Mouse (Mus musculus) gonadal fat pad, adult 2 months (tissue): ENCODE results near the gene Rpl36a-ps1. TPM values are rescaled to one million over a fixed set of nuclear protein-coding genes. Genes with fewer than 3 reads are reported as not detected.
"Not testable (repeated sequence)": the region's sequence is repeated elsewhere in the genome, so short reads cannot be mapped to it uniquely, and the experiment has no call there.

Source experiments
- DNase-seq: peaks from one replicate; pipeline ENCODE4 v3.0.0-alpha.2; 2012; ENCODE audit warnings: low read depth
- polyA plus RNA-seq: library from polyadenylated mRNA; depleted of rRNA; stranded (reverse); fragments of >200 nt; gene quantifications from 2 replicates; pipeline ENCODE4 v1.2.3, GENCODE M21; 2012; rRNA removed

Rpl36a-ps1 gene
- polyA plus RNA-seq, result not detected in 2 replicates

GRCm38 (mm10) chr14:98994218-98994617, at the start of gene Rpl36a-ps1:
Gene Rpl36a-ps1 (minus strand): TSS chr14:98994318.
- DNase-seq, result no peak

- peak; percentile 58 for DNase-seq
These were observed 49.4 kb upstream of the Rpl36a-ps1 start for GRCm38 (mm10) chr14:99043499-99043898.

GRCm38 (mm10) chr14:99041416-99041815, 47.3 kb upstream of the Rpl36a-ps1 start:
- no peak for DNase-seq

DNA sequence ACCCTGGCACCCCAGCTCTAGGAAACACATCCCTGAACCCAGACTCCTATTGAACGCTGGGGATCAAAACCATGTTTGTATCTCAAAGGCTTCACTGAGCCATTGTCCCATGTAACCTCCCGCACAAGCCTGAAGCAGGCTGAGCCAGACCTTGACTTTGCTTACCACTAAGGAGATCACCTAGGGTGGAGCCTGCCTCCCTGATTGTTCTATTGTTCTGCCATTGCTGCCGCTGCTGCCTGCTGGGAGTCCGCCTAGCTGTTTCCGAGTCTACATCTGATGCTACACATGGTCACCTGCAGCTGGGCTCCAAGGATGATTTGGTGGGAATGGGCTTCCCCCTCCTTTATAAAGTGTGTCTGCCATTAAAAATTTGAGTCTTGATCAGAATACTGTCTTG, 45.2 kb upstream of the Rpl36a-ps1 start:
- not testable (repeated sequence) for DNase-seq

GRCm38 (mm10) chr14:99037703-99038102, 43.6 kb upstream of the Rpl36a-ps1 start:
- no peak for DNase-seq

DNA sequence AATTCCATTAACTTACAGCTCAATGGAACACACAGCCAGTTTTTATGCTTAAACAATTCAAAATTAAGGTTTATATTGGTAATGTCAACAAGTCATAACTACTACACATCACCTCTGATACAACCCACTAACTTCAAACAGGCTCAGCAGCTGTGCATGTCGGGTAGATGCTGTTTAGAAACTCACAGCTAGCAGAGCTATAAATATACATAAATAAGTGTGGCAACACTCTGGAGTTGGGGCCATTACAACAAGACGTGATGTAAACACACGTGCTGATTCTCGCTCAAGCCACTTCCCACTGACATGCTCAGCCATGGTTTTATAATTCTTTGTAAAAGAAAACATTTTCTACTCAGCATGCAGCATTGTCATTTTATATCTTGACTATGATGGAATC, 41.9 kb upstream of the Rpl36a-ps1 start:
- no peak for DNase-seq

DNA sequence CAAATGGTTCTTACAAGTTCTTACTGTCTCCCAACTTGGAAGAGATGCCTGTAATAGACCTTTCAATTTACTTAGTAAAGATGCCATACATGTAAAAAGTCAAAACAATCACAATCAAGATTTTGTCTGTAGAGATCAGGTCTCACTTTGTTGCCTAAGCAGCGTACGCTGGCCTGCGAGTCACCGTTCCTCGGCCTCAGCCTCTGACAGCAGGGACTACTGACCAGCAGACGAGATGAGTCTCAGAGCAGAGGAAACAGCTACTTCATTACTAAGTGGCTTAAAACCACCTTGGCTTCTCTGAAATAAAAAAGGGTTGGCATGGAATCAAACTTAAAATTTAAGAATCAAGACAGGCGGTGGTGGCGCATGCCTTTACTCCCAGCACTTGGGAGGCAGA, 40.7 kb upstream of the Rpl36a-ps1 start:
- DNase-seq, result not testable (repeated sequence)

GRCm38 (mm10) chr14:99032596-99032995, 38.5 kb upstream of the Rpl36a-ps1 start:
- DNase-seq, result no peak

- no peak for DNase-seq
These were observed 37.3 kb upstream of the Rpl36a-ps1 start for GRCm38 (mm10) chr14:99031337-99031873.

DNA sequence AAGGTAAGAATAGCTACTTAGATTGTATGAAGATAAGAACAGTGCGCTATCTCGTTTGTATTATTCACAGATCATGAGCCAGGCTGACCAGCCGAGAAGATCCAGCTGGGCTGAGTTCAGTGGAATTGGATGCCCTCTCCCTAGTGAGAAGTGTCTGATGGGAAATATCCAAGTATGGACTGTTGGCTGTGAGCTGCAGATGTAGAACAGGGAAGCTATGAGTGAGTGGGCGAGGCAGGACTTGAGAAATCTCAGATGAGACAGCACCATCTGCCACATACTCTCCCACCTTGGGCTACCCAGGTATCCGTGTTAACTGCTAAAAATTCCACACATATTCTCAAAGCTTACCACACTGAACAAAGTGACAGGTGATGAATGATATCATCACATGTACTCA, 35.9 kb upstream of the Rpl36a-ps1 start:
- no peak for DNase-seq

GRCm38 (mm10) chr14:99022346-99023086, 28.4 kb upstream of the Rpl36a-ps1 start:
- no peak for DNase-seq

GRCm38 (mm10) chr14:99019136-99019808, 25.2 kb upstream of the Rpl36a-ps1 start:
- no peak for DNase-seq

DNA sequence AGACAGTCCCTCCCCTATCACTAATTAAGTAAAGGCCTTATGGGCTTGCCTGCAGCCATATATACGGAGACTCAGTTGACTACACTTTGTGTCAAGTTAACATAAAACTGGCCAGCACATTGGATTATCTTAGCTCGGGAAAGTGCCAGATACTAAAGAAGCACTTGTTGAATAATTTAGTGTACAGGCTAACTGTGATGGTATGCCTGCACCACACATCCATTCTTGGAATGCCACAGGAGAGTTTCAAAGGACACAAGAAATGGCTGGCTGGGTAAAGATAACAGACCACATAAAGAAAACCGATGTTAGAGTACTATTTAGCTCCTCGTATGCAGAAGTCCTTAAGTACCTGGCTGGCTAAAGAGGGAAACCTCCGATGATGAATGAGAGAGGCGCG, 24.6 kb upstream of the Rpl36a-ps1 start:
- no peak for DNase-seq

- DNase-seq, result no peak
These were observed 16.8 kb upstream of the Rpl36a-ps1 start for GRCm38 (mm10) chr14:99010920-99011313.

DNA sequence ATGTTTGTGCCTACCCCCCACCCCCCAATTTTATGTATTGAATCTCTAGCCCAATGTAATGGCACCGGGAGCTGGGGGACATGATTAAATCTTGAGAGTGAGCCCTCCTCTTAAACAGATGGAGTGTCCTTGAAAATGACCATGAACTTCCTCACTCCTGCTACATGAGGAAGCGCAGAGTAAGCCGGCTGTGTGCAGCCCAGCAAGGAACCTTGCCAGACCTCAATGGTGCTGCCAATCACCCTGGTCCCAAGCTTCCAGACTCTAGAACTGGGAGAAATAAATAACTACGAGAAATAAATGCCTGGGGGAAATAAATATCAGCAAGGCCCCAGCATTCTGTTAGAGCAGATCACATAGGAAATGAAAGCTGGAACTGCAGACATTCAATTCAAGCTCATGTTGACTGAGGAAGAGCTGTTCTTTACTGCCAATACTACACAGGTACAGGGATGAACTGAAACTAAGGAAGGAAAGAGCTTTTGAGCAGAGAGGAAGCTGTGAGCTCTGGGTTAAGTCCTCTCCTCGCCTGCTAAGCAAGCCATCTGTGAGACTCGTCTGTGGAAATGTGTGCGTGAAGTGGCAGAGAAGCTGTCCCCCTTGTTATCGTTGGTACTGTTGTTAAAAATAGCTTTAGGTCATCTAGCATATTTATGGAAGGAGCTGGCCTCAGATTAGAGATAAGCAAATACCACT, 16.3 kb upstream of the Rpl36a-ps1 start:
- DNase-seq, result no peak

GRCm38 (mm10) chr14:98992482-98992881, 1.6 kb downstream of the Rpl36a-ps1 start:
- DNase-seq, result no peak

- no peak for DNase-seq
These were observed 3.5 kb downstream of the Rpl36a-ps1 start for GRCm38 (mm10) chr14:98990636-98991035.

- DNase-seq, result no peak
These were observed 4.3 kb downstream of the Rpl36a-ps1 start for GRCm38 (mm10) chr14:98989818-98990217.

DNA sequence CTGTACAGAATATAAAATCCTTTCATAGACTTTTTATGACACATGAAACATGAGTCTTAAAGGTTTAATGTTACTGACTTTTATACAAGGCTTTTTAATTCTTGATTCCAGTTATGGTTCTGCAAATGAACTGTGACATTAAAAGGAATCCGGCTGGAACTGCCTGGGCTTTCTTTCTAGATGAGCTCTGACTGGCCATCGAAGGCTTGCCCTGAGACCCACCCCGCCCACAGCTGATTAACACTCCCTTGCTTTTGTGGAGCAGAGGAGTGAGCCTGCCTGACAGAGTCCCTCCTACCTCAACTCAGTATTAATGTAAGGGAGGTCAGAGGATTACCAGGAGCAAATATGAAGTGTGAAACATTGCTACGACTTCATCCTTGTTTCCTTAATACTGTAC, 22.2 kb downstream of the Rpl36a-ps1 start:
- DNase-seq, result no peak

DNA sequence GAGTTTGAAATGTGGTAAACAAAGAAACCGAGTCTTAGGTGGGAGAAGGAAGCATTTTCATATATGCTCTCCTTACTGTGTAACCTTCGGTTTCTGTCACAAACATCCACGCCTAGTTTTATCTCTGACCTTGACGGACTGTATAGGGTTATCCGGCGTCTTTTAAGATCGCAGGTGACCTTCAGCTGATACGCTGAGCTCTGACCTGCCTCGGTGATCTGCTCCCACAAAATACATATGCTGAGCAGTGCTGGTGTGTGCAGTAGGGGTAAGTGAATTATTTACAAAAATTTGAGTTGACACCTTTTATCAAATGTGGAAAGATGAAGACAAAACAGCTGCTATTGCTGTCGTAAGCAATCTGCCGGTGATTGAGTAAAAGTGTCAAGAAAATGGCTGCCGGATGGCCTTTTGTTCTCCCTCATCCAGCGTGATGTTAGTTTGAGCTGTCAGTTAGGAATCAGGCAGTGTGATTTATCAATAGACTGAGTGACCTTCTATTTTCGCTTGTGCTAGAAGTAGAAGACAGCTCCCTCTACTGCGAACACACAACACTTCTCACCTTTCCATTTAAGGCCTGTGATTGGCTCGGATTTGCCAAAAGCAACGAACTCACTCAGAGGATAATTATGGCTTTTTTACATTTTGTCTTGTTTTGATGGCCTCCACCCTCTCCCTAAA, 35.0 kb downstream of the Rpl36a-ps1 start:
- no peak for DNase-seq

- DNase-seq, result no peak
These were observed 37.3 kb downstream of the Rpl36a-ps1 start for GRCm38 (mm10) chr14:98956788-98957187.

DNA sequence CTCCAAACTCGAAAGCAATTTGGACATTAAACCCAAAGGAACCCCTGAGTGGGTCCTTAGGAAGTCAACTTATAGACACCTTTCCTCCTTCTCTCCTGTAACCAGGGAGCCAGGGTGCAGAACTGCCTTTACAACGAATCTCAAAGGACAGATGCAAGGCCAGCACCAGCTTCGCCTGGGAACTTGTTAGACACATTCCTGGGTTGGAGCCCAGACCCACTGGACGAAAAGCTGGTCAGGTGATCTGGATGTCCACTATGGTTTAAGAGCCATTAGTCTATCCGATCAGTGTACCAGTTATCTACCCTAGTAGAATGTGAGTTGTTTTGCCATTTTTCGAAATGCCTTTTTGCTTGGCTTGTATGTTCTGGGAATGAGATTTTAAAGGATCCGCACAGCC, 41.7 kb downstream of the Rpl36a-ps1 start:
- no peak for DNase-seq
